Mouse (Mus musculus) megakaryocyte, adult 5-6 weeks (primary cell): ENCODE results near the gene Cdhr3. TPM values are rescaled to one million over a fixed set of nuclear protein-coding genes. Genes with fewer than 3 reads are reported as not detected.

Experiments
- ATAC-seq: 2 replicates; pipeline ENCODE4 v1.8.0; 2016; ENCODE audit warnings: mild to moderate bottlenecking, inconsistent platforms; ENCODE audit not compliant: poor library complexity, severe bottlenecking
- total RNA-seq, 2 experiments: library from RNA; stranded (forward) in 1 of 2; stranded (reverse) in 1 of 2; fragments of 153-499, 151-499 nt in 1 of 2; fragments of 221-1000, 200-1000 nt in 1 of 2; gene quantifications; 2 replicates each; pipeline versions ENCODE4 v1.2.3 to v1.2.4; 2015 to 2017

The Cdhr3 gene
- total RNA-seq (2015), result not detected in 2 replicates
- total RNA-seq (2017), result not detected in 2 replicates

GRCm38 (mm10) chr12:33092775-33093174 is at the start of gene Cdhr3:
Gene Cdhr3 (minus strand): TSS chr12:33092875.
- ATAC-seq, result no peak

GRCm38 (mm10) chr12:33139083-33139482 is 46.4 kb upstream of the Cdhr3 start:
- no peak for ATAC-seq

GRCm38 (mm10) chr12:33137857-33138256 is 45.2 kb upstream of the Cdhr3 start:
- peak; percentile 65 for ATAC-seq

- peak; percentile 64 for ATAC-seq
These were observed 39.1 kb upstream of the Cdhr3 start for GRCm38 (mm10) chr12:33131796-33132195.

GRCm38 (mm10) chr12:33130401-33130800 is 37.7 kb upstream of the Cdhr3 start:
- ATAC-seq, result no peak

GRCm38 (mm10) chr12:33129410-33129809 is 36.7 kb upstream of the Cdhr3 start:
- ATAC-seq, result no peak

- ATAC-seq, result no peak
These were observed 36.0 kb upstream of the Cdhr3 start for GRCm38 (mm10) chr12:33128702-33129101.

- no peak for ATAC-seq
These were observed 35.4 kb upstream of the Cdhr3 start for GRCm38 (mm10) chr12:33128121-33128520.

- no peak for ATAC-seq
These were observed 33.6 kb upstream of the Cdhr3 start for GRCm38 (mm10) chr12:33126243-33126642.

- ATAC-seq, result peak; percentile 24; the same call in 1 of the 2 replicates
These were observed 33.0 kb upstream of the Cdhr3 start for GRCm38 (mm10) chr12:33125594-33126227.

GRCm38 (mm10) chr12:33118624-33119301 is 26.1 kb upstream of the Cdhr3 start:
- peak; percentile 49; the same call in 1 of the 2 replicates for ATAC-seq

- peak; percentile 49 for ATAC-seq
These were observed 18.3 kb upstream of the Cdhr3 start for GRCm38 (mm10) chr12:33110894-33111471.

GRCm38 (mm10) chr12:33109531-33109930 is 16.9 kb upstream of the Cdhr3 start:
- ATAC-seq, result peak; percentile 38

GRCm38 (mm10) chr12:33106438-33107167 is 13.9 kb upstream of the Cdhr3 start:
- ATAC-seq, result no peak

- ATAC-seq, result no peak
These were observed 13.0 kb upstream of the Cdhr3 start for GRCm38 (mm10) chr12:33105724-33106123.

GRCm38 (mm10) chr12:33102342-33103115 is 9.9 kb upstream of the Cdhr3 start:
- no peak for ATAC-seq

- no peak for ATAC-seq
These were observed 9.0 kb upstream of the Cdhr3 start for GRCm38 (mm10) chr12:33101627-33102026.

GRCm38 (mm10) chr12:33096017-33096416 is 3.3 kb upstream of the Cdhr3 start:
- ATAC-seq, result no peak

- ATAC-seq, result no peak
These were observed 479 bp downstream of the Cdhr3 start for GRCm38 (mm10) chr12:33092196-33092595.

GRCm38 (mm10) chr12:33086151-33086550 is 6.5 kb downstream of the Cdhr3 start:
- no peak for ATAC-seq

- ATAC-seq, result no peak
These were observed 8.0 kb downstream of the Cdhr3 start for GRCm38 (mm10) chr12:33084683-33085082.
